Comparison of ENCODE assay signal across 10 mouse cellular contexts in genomic region chr7:43333203-43333602, GRCm38 (mm10). TPM values are rescaled to one million over a fixed set of nuclear protein-coding genes. Genes with fewer than 3 reads are reported as not detected.
A peak's percentile ranks its signal among the peaks of the same experiment; 100 is the strongest.
DNase-seq lines count a peak whose midpoint lies in the region; ATAC-seq and TF ChIP-seq lines count a peak whose summit lies in the region.
"Had no signal": no experiment of that assay in that cellular context is flagged by ENCODE, and none has a peak within 500 bp of the region (broad histone marks: within the 10 kb centered on the region; RNA-seq: fewer than 3 reads in every experiment).

No protein-coding gene starts in this region.

- no peaks in the 10 kb centered on the region for H3K36me3 ChIP-seq in heart, embryonic 11.5 days (ENCODE audit: control insufficient read depth, insufficient read depth, low read length)
- H3K36me3 ChIP-seq in E14TG2a.4 (ENCODE audit: insufficient read depth, low read length), result no peaks in the 10 kb centered on the region
- H3K36me3 ChIP-seq in liver, adult 2 months (ENCODE audit: control insufficient read depth, insufficient read depth, low read length), result no peaks in the 10 kb centered on the region
- H3K36me3 ChIP-seq in hindbrain, embryonic 12.5 days, result no peaks in the 10 kb centered on the region
- H3K36me3 ChIP-seq: heart, embryonic 13.5 days; stomach, embryonic 15.5 days had no signal

- no peak for ATAC-seq in heart, embryonic 11.5 days (replicated peaks; ENCODE audit: insufficient number of reproducible peaks, low FRiP score, low TSS enrichment)
- ATAC-seq in hindbrain, embryonic 12.5 days (ENCODE audit: low FRiP score), result no peak

- peak; percentile 82 for DNase-seq in heart, adult 11 months
- DNase-seq in cerebellum, postnatal 25 days, result peak; percentile 39 to 64
- no peak for DNase-seq in liver, adult 2 months (ENCODE audit: extremely low read depth, low read depth, low spot score)
- DNase-seq in urinary bladder, postnatal 36 days (ENCODE audit: low spot score in 2 of 2), result no peak
- no peak for DNase-seq in thymus, adult 18-20 months

- H3K4me3 ChIP-seq in heart, embryonic 11.5 days (ENCODE audit: low read depth, low read length), result no peak overlapping the region
- H3K4me3 ChIP-seq in E14TG2a.4 (replicated peaks; ENCODE audit: low read length), result peak overlapping the region; percentile 33; the same call in 1 of the 2 replicates
- H3K4me3 ChIP-seq in liver, adult 2 months (ENCODE audit: insufficient read depth, low read depth, low read length), result no peak overlapping the region
- no peak overlapping the region for H3K4me3 ChIP-seq in hindbrain, embryonic 12.5 days
- H3K4me3 ChIP-seq: heart, embryonic 13.5 days; stomach, embryonic 15.5 days had no signal

- no peaks in the 10 kb centered on the region for H3K4me1 ChIP-seq in heart, embryonic 11.5 days (ENCODE audit: control insufficient read depth, insufficient read depth, low read length)
- peaks cover 49% of the 10 kb centered on the region for H3K4me1 ChIP-seq in E14TG2a.4 (replicated peaks; ENCODE audit: low read depth, low read length)
- H3K4me1 ChIP-seq in liver, adult 2 months (ENCODE audit: control insufficient read depth, insufficient read depth, low read length), result no peaks in the 10 kb centered on the region
- H3K4me1 ChIP-seq in hindbrain, embryonic 12.5 days, result no peaks in the 10 kb centered on the region
- H3K4me1 ChIP-seq: heart, embryonic 13.5 days; stomach, embryonic 15.5 days had no signal

- no peak for TF ChIP-seq POLR2A in liver, adult 2 months (IDR thresholded peaks at IDR 0.05; ENCODE audit: extremely low read depth, insufficient read depth, low read length)

- H3K9ac ChIP-seq in heart, embryonic 11.5 days (ENCODE audit: low read depth, low read length), result no peak overlapping the region
- no peak overlapping the region for H3K9ac ChIP-seq in liver, adult 2 months (ENCODE audit: low read depth, low read length)
- H3K9ac ChIP-seq in hindbrain, embryonic 12.5 days, result no peak overlapping the region
- H3K9ac ChIP-seq: heart, embryonic 13.5 days; stomach, embryonic 15.5 days had no signal

- peak; percentile 96 for TF ChIP-seq CTCF in E14TG2a.4 (conservative IDR thresholded peaks at IDR 0.05; ENCODE audit: low read length)
- TF ChIP-seq CTCF in liver, adult 2 months (IDR thresholded peaks at IDR 0.05; ENCODE audit: low read depth, low read length), result peak; percentile 84

- H3K4me2 ChIP-seq in heart, embryonic 11.5 days, result no peak overlapping the region
- H3K4me2 ChIP-seq in hindbrain, embryonic 12.5 days (replicated peaks), result no peak overlapping the region
- H3K4me2 ChIP-seq: heart, embryonic 13.5 days; stomach, embryonic 15.5 days had no signal

- no peaks in the 10 kb centered on the region for H3K9me3 ChIP-seq in heart, embryonic 11.5 days (replicated peaks; ENCODE audit: control insufficient read depth, low read length)
- H3K9me3 ChIP-seq in E14TG2a.4 (ENCODE audit: low read length), result no peaks in the 10 kb centered on the region
- H3K9me3 ChIP-seq in hindbrain, embryonic 12.5 days (replicated peaks), result no peaks in the 10 kb centered on the region
- H3K9me3 ChIP-seq: heart, embryonic 13.5 days; stomach, embryonic 15.5 days had no signal

- H3K79me2 ChIP-seq in liver, adult 2 months (ENCODE audit: control insufficient read depth, insufficient read depth, low read length), result no peaks in the 10 kb centered on the region

- H3K27ac ChIP-seq in heart, embryonic 11.5 days (ENCODE audit: low read depth, low read length), result no peak overlapping the region
- no peak overlapping the region for H3K27ac ChIP-seq in liver, adult 2 months (replicated peaks; ENCODE audit: insufficient read depth, low read depth, low read length)
- no peak overlapping the region for H3K27ac ChIP-seq in hindbrain, embryonic 12.5 days
- H3K27ac ChIP-seq: heart, embryonic 13.5 days; stomach, embryonic 15.5 days had no signal

- 29% methylated on average over 5 of the region's 7 CpGs for WGBS in heart, embryonic 11.5 days (ENCODE audit: insufficient replicate concordance)
- WGBS in liver, adult 2 months, result 31% methylated on average over 6 of the region's 7 CpGs
- whole genome bisulfite sequencing in hindbrain, embryonic 12.5 days, result 36% methylated on average over 5 of the region's 7 CpGs

- no peaks in the 10 kb centered on the region for H3K27me3 ChIP-seq in heart, embryonic 11.5 days (ENCODE audit: control insufficient read depth, insufficient read depth, low read length)
- H3K27me3 ChIP-seq in E14TG2a.4 (ENCODE audit: insufficient read depth, low read length), result no peaks in the 10 kb centered on the region
- H3K27me3 ChIP-seq in liver, adult 2 months (ENCODE audit: control insufficient read depth, insufficient read depth, low read length), result no peaks in the 10 kb centered on the region
- H3K27me3 ChIP-seq in hindbrain, embryonic 12.5 days, result no peaks in the 10 kb centered on the region
- H3K27me3 ChIP-seq: heart, embryonic 13.5 days; stomach, embryonic 15.5 days had no signal

RNA-seq across cellular contexts. Expression of gene Siglecf, which starts 17.9 kb away (rescaled TPM):
- 0.54 TPM in 1 of 2 replicates, not detected in the other for polyA plus RNA-seq in heart, embryonic 11.5 days (2014; fragmentation: Nextera tagmentation; extraction: Ambion mirVana)
- total RNA-seq in liver, adult 2 months (2014; rRNA removed), result 0.09 and 0.27 TPM in 2 replicates
- polyA plus RNA-seq in liver, adult 2 months (2012; rRNA removed), result 0.05 and 0.10 TPM in 2 replicates
- 0.09 TPM in 1 of 2 replicates, not detected in the other for polyA plus RNA-seq in hindbrain, embryonic 12.5 days (2016; fragmentation: Nextera tagmentation; extraction: Ambion mirVana)
- polyA plus RNA-seq: heart, embryonic 13.5 days had no signal

RNA-seq across cellular contexts. Expression of gene Zfp715, which starts 20.1 kb away (rescaled TPM):
- polyA plus RNA-seq in heart, embryonic 11.5 days (2014; fragmentation: Nextera tagmentation; extraction: Ambion mirVana), result 11.6 and 12.1 TPM in 2 replicates
- total RNA-seq in liver, adult 2 months (2014; rRNA removed), result 12.1 and 12.2 TPM in 2 replicates
- 1.7 and 1.8 TPM in 2 replicates for polyA plus RNA-seq in liver, adult 2 months (2012; rRNA removed)
- 15.8 and 18.1 TPM in 2 replicates for polyA plus RNA-seq in hindbrain, embryonic 12.5 days (2016; fragmentation: Nextera tagmentation; extraction: Ambion mirVana)

Comparison
In these comparisons a context has a peak if more than half of its experiments do, and no peak if none do; other contexts are left out.
1. DNase-seq: peak in heart, adult 11 months (single experiment) and cerebellum, postnatal 25 days (2 of 2); none in liver, adult 2 months (single experiment), urinary bladder, postnatal 36 days (0 of 2) and thymus, adult 18-20 months (0 of 2).